Mouse (Mus musculus) Patski (cell line): Measurements from ENCODE around the gene Tuba3b. TPM values are rescaled to one million over a fixed set of nuclear protein-coding genes. Genes with fewer than 3 reads are reported as not detected.

Experiments used
- ATAC-seq: fragments of 100-300 bp; one replicate; pipeline ENCODE4 v1.8.0; 2021
- CTCF ChIA-PET: fragments of 350-600 bp; sonication (Branson Sonifier 250); formaldehyde crosslinking; loops from one replicate; lab custom pipeline; 2022; ENCODE audit warnings: inconsistent platforms; lab: Charles Lee
- POLR2A ChIA-PET: fragments of 350-600 bp; sonication (Branson Sonifier 250); formaldehyde crosslinking; loops from one replicate; lab custom pipeline; 2022; ENCODE audit warnings: antibody characterized with exemption, inconsistent platforms; lab: Charles Lee
- DNase-seq: peaks from one replicate; pipeline ENCODE4 v3.0.0-alpha.2; 2011; ENCODE audit warnings: low read depth, low spot score
- H3K27me3 ChIP-seq: fragments of 371-371 bp; one replicate; pipeline ENCODE4 v1.5.1; 2021
- CTCF ChIP-seq: fragments of 100-300 bp; IDR thresholded peaks from one replicate; pipeline ENCODE4 v1.5.1; 2021
- in situ Hi-C: fragments of 300-500 bp; cut with MboI; formaldehyde crosslinking; loops from 3 replicates; pipeline ENCODE4 v1.11.1; 2018; ENCODE audit warnings: low pct_unique_long_range_greater_than_20kb, mixed read lengths
- polyA plus RNA-seq: library from polyadenylated mRNA; unstranded; gene quantifications from one replicate; pipeline ENCODE4 v1.2.3, GENCODE M21; 2021

Gene Tuba3b
- polyA plus RNA-seq, 1 experiment from 2014 or later, result not detected

DNA sequence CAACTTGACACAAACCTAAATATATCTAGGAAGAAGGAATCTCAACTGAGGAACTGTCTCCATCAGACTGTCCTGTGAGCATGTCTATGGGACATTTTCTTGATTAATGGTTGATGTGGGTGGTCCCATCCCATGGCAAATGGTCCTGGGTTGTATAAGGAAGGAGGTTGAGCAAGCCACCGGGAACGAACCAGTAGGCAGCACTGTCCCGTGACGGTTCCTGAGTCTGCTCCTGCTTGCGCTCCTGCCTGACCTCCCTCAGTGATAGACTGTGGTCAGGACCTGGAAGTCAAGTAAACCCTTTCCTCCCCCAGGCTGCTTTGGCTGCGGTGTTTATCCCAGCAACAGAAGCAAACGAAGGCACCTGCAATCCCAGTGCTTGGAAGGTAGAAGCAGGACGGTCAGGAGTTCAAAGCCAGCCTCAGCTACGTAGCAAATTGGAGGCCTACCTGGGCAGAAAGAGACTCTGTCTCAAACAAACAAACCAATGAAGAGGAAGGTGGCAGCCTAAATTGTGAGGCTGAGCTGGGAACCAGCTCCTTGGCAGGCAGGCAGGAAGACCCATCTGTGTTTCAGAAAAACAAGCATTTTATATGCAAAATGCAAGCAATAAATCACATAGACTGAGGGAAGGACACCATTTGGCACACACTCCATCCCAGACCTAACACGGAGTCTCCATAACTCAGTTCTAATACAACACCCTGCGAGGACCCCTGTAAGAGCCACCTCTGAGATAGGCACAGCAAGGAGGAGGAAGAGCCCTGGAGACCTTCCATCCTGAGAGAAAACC lies 24.9 kb upstream of the Tuba3b start:
- no peak for TF ChIP-seq CTCF
- H3K27me3 ChIP-seq, result peaks cover 5% of the 10 kb centered on the region
- ChIA-PET CTCF (no interaction called here), POLR2A (no interaction called here)
- ATAC-seq (no peak), DNase-seq (no peak)
- in situ Hi-C loops, result no loop called here

DNA sequence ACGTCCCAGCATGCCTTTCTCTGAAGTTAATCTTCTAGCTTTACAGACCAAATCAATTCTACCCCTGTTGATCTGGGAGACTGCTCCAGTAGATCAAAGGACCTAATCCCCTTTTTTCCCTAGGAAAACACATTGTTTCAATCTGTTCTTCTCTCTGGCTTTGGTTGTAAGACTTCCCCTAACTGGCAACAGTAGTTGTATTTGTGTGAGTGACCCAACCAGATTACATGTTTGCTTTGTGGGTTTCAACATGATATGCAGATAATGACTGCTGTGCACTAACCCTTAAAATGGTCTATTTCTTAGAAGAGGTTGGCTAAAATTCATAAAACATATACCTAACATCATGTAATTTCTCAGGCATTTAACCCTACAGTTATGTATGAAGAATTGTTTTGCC lies 24.0 kb upstream of the Tuba3b start:
- no peak for ATAC-seq

DNA sequence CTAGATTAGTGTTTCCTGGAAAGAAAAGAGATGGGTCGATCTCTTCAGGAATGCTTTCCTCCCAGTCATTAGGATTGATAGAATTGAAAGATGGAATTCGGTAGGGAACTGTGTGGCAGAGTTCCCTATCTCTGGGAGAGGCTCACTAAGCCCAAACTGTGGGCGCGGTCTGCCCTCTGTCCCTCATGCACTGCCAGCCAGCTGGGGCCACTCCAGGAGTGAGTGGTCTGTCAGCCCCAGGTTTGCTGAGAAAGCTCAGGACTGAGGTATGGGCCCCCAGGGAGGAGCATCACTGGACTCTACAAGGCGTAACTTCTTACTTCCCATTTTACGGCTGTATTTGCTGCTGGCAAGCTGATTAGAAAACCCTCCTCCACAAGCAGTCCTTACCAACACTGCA lies 23.5 kb upstream of the Tuba3b start:
- no peak for ATAC-seq
- DNase-seq, result no peak
- TF ChIP-seq CTCF, result no peak
- POLR2A ChIA-PET, result no interaction called here
- CTCF ChIA-PET, result no interaction called here
- peaks cover 5% of the 10 kb centered on the region for H3K27me3 ChIP-seq
- in situ Hi-C loops, result no loop called here

More for the DNA sequence above, 24.0 kb upstream of the Tuba3b start:
- CTCF ChIA-PET, result no interaction called here
- in situ Hi-C loops, result no loop called here
- POLR2A ChIA-PET, result no interaction called here
- no peak for DNase-seq
- no peak for TF ChIP-seq CTCF
- H3K27me3 ChIP-seq, result peaks cover 5% of the 10 kb centered on the region

DNA sequence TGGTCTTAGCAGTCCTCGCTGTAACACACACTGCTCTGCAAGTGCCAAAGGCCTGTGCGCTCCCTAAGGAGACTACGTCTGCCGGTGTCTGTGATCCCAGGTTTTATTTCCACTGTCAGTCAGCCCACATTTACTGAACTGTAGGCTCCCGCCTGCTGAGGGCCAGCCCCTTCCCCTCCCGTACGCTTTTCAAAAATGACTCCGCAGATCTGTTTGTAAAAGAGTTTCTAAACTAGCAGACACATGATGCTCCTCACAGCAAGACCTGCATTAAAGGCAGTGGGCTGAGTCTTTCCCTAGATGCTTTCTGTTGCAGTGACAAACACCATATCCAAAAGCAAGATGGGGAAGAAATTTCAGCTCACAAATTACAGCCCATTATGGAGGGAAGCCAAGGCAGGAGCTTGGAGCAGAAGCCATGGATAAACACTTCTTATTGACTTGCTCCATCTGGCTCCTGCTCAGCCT lies 23.0 kb upstream of the Tuba3b start:
- in situ Hi-C loops, result no loop called here
- CTCF ChIA-PET, result no interaction called here
- no peak for DNase-seq
- no peak for ATAC-seq
- H3K27me3 ChIP-seq, result peaks cover 5% of the 10 kb centered on the region
- POLR2A ChIA-PET, result interaction anchor here (0.6 kb wide), 1 partner anchor 168 kb away, joined by 5 read pairs; no protein-coding TSS in a partner anchor
- no peak for TF ChIP-seq CTCF

DNA sequence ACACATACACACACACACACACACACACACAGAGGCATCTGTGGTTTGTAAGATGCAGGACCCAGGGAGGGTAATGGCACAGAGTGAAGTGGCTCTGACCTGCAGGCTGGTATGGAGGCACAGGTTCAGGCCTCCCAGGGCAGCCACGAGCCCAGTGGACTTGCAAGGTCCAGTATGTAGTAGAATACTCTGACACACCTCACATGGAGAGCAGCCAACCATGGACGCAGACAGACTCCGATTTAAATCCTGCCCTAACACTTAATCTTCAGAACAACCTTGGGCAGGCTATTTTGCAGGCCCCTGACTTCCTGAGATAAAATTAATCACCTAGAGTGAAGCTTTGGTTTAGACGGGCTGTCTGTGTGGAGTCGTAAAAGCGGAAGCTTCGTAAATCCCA lies 21.6 kb upstream of the Tuba3b start:
- H3K27me3 ChIP-seq, result no peaks in the 10 kb centered on the region
- TF ChIP-seq CTCF, result no peak
- ATAC-seq, result no peak
- in situ Hi-C loops, result no loop called here
- ChIA-PET POLR2A (no interaction called here), CTCF (no interaction called here)
- no peak for DNase-seq

DNA sequence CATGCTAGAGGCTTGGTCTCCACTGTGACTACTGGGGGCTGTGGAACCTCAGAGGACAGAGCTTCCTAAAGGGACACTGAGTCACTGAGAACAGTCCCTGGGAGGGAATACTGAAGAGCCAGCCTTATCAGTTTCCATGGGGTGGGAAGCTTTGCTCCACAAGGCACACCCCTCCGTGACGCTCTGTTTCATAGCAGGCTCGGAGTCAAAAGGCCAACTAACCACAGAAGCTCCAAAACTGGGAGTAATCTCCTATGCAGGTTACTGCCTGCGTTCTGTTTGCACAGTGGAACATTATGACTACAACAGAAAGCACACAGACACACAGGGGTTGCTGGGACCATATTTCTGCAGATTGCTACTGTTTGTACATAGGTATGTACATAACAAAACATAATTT lies 19.7 kb upstream of the Tuba3b start:
- H3K27me3 ChIP-seq, result no peaks in the 10 kb centered on the region
- TF ChIP-seq CTCF, result no peak
- no peak for DNase-seq
- ChIA-PET CTCF (no interaction called here), POLR2A (no interaction called here)
- no peak for ATAC-seq
- in situ Hi-C loops, result no loop called here

DNA sequence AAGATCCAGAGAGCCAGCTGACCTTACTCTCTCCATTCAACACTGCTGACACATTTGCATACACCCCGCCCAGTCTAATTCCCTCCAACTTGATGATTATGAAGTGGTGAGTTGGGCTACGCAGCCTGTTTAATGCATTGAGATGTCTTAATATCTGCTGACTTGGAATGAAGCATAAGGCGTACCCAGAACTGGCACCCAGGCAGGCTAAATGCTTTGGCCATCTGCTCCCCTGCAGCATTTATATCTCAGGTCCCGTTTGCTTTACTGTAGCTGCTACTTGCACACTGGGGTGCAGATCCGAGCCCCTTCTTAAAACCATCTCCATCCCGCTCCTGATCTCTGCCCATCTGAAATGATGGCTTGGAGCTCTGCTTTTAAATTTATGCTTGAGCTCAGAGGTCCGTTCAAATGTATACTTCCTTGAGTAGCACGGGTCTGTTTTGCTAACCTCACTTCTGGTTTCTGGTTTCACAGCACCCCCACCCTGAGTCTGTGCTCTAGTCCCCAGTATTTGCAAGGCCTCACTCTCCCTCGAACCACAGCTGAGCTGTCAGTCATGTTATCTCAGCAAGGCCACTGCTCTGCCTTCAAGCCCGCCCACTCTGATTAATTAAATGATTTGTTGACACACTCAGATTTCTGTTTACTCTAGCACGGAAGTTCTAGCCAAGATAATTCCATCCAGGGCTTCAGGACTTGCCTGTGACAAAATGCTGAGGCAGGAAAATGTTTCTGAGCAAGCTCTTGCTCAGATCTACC lies 16.6 kb upstream of the Tuba3b start:
- DNase-seq (no peak), ATAC-seq (no peak)
- no peaks in the 10 kb centered on the region for H3K27me3 ChIP-seq
- ChIA-PET POLR2A (no interaction called here), CTCF (no interaction called here)
- in situ Hi-C loops, result no loop called here
- TF ChIP-seq CTCF, result no peak

DNA sequence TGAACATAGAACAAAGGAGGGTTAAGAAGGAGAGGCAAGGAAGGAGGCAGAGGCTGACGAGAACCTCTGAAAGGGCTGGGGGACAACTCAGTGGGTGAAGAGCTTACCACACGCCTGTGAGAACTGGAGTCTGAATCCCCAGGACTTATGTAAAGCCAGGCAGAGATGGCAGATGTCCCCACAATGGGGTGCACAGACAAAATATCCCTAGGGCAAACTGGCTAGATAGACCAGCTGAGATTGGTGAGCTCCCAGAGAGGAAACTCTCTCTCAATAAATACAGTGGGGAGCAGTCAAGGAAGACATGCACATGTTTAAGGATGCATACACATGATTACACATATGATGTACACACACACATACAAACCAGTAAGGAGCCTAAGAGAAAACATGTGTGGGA lies 11.4 kb upstream of the Tuba3b start:
- ChIA-PET POLR2A (interaction anchor here (0.7 kb wide), 1 partner anchor 1735 kb away, joined by 3 read pairs; no protein-coding TSS in a partner anchor), CTCF (no interaction called here)
- no peaks in the 10 kb centered on the region for H3K27me3 ChIP-seq
- no peak for ATAC-seq
- no peak for TF ChIP-seq CTCF
- in situ Hi-C loops, result no loop called here
- no peak for DNase-seq

DNA sequence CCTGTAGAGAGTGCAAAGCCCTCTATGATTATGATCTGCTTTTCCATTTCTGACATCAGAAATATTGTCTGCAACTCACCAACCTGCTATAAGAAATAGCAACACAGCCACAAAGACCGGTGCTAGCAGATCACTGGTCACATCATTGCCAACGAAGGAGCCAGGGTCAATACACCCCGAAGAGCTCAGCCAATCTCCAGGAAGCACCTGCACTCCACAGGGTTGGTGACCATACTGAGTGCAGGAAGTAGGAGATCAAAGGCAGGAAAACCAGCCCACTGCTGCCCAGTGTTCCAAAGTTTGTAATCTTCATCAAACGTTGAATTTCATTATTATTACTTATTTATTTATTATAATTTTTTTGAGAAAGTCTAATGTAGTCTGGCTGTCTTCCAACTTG lies 10.9 kb upstream of the Tuba3b start:
- no peak for DNase-seq
- POLR2A ChIA-PET, result no interaction called here
- CTCF ChIA-PET, result no interaction called here
- H3K27me3 ChIP-seq, result no peaks in the 10 kb centered on the region
- ATAC-seq, result no peak
- TF ChIP-seq CTCF, result no peak
- in situ Hi-C loops, result no loop called here

DNA sequence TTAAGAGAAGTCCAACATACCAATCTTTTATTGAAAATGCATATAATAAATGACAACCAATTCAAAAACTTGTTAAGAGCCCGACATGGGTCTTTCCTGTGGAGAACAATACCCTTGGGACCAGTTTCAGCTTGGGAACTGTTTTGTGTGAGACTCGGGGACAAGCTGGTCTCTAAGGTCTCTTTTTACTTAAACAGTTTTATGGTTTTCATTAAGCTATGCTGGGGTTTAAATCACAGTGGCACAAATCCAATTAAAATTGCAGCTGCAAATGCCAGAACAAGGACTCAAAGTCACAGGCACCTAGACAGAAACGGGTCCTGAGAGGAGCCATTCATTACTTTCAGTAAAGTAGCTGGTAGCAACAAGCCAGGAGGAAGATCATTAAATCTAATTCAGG lies 10.4 kb upstream of the Tuba3b start:
- in situ Hi-C loops, result no loop called here
- ATAC-seq (no peak), DNase-seq (no peak)
- no peaks in the 10 kb centered on the region for H3K27me3 ChIP-seq
- TF ChIP-seq CTCF, result no peak
- ChIA-PET POLR2A (no interaction called here), CTCF (no interaction called here)

DNA sequence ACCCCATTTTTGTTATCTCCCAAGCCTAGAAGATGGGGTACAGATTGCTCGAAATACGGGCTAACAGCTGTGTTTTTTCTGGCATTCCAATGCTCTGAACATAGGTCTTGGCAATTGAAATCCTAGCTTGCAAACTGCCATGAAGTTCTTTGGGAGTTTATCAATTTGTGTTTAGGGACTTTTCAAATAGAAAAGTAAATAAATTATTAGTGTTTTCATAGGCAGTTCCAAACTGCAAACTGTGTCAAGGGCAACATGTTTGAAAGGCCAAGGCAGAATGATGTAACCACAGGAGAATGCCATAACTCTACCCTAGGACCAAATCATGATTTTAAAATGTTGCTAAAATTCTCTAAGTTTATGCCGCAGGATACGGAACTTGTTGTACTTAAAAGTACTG lies 7.8 kb upstream of the Tuba3b start:
- no peak for TF ChIP-seq CTCF
- ATAC-seq (no peak), DNase-seq (no peak)
- in situ Hi-C loops, result no loop called here
- ChIA-PET POLR2A (no interaction called here), CTCF (interaction anchor here (1.3 to 1.5 kb wide), 2 partner anchors 10 to 166 kb away, joined by 3 read pairs; no protein-coding TSS in a partner anchor)
- no peaks in the 10 kb centered on the region for H3K27me3 ChIP-seq
